Mouse (Mus musculus) limb, embryonic 10.5 days (tissue): ENCODE measurements around the gene Psmb9. TPM values are rescaled to one million over a fixed set of nuclear protein-coding genes. Genes with fewer than 3 reads are reported as not detected.
"Not testable (repeated sequence)": the region's sequence is repeated elsewhere in the genome, so short reads cannot be mapped to it uniquely, and the experiment has no call there.

Source experiments
- DNase-seq: peaks from one replicate; pipeline ENCODE4 v3.0.0-alpha.2; 2017; ENCODE audit warnings: low spot score
- H3K27ac ChIP-seq: fragments of 300-500 bp; sonication (generic); 2 replicates; pipeline ENCODE4 v1.5.1; 2016; ENCODE audit warnings: mild to moderate bottlenecking
- H3K27me3 ChIP-seq: fragments of 300-500 bp; sonication (generic); 2 replicates; pipeline ENCODE4 v1.6.1; 2016; ENCODE audit warnings: low read depth, mild to moderate bottlenecking; ENCODE audit not compliant: poor library complexity, severe bottlenecking
- H3K36me3 ChIP-seq: fragments of 300-500 bp; sonication (generic); 2 replicates; pipeline ENCODE4 v1.6.1; 2016; ENCODE audit warnings: mild to moderate bottlenecking, moderate library complexity
- H3K4me1 ChIP-seq: fragments of 300-500 bp; sonication (generic); 2 replicates; pipeline ENCODE4 v1.6.1; 2016
- H3K4me3 ChIP-seq: fragments of 300-500 bp; sonication (generic); 2 replicates; pipeline ENCODE4 v1.5.1; 2016; ENCODE audit warnings: mild to moderate bottlenecking, moderate library complexity
- H3K9me3 ChIP-seq: fragments of 300-500 bp; sonication (generic); replicated peaks from 2 replicates; pipeline ENCODE4 v1.6.1; 2016; ENCODE audit warnings: mild to moderate bottlenecking
- WGBS: fragments of 180-500 bp; shearing (Covaris S2); methylation state at CpG from one replicate; pipeline ENCODE4 v1.1.7; 2016; 5-methylcytosine and 5-hydroxymethylcytosine counted together
- polyA plus RNA-seq: library from polyadenylated mRNA; unstranded; fragments of >200 nt; fragmentation: Nextera tagmentation; extraction: Ambion mirVana; gene quantifications from 2 replicates; pipeline ENCODE4 v1.2.1, GENCODE M21; 2016

Psmb9 gene
- polyA plus RNA-seq, 1 experiment from 2014 or later = 1.1 TPM

DNA sequence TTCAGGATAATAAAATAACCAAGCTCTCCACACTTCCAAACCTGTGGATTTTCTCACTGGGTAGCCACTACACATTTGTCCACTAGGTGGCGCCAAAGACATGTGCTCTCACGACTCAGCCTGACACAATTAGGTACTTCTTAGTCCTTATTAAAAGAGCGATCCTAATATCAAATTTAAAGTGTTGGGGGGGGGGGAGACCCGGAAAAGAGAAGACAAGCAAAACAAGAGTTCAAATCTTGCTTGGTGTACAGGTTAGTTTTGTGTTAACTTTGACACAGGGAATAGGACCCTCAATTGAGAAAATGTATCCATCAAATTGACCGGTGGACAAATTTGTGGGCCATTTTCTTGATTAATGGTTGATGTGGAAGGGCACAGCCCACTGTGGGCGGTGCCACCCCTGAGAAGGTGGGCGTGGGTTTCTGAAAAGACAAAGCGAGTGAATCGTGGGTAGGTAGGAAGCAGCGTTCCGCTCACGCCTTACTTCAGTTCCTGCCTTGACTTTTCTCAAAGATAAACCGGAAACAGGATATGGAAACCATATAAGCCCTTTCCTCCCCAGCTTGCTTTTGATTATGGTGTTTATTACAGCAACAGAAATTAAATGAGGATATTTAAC is 16.6 kb downstream of the Psmb9 start:
- WGBS = 44% methylated on average over 13 of the region's 13 CpGs
- peak; percentile 84 for DNase-seq

DNA sequence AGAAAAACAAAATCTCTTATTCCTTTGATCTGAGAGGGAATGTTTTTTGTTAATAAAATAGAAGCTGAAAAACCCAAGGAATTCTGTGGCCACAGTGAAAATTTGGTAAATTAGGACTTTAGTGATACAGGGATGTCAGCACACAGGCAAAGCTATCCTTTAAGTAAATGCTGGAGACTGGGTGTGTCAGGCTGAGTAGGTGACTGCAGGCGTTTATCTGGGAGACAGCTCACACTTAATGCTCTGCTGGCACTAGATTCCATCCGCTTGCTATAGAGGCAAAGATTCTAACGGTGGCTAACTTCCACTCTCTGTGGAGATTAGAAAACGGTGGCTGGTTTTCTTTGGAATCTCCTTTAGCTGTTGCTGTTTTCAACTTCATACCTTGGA is 17.1 kb downstream of the Psmb9 start:
- H3K4me3 ChIP-seq = no peak overlapping the region
- H3K9me3 ChIP-seq = no peaks in the 10 kb centered on the region
- no peaks in the 10 kb centered on the region for H3K4me1 ChIP-seq
- H3K27ac ChIP-seq = no peak overlapping the region
- no peak for DNase-seq
- WGBS = 33% methylated on average over 4 of the region's 4 CpGs
- no peaks in the 10 kb centered on the region for H3K36me3 ChIP-seq
- no peaks in the 10 kb centered on the region; the same call in 1 of the 2 replicates for H3K27me3 ChIP-seq

More for the DNA sequence above, 16.6 kb downstream of the Psmb9 start:
- Histone ChIP-seq H3K27me3 (no peaks in the 10 kb centered on the region; the same call in 1 of the 2 replicates), H3K36me3 (no peaks in the 10 kb centered on the region), H3K4me3 (no peak overlapping the region), H3K4me1 (no peaks in the 10 kb centered on the region), H3K27ac (no peak overlapping the region), H3K9me3 (no peaks in the 10 kb centered on the region)

DNA sequence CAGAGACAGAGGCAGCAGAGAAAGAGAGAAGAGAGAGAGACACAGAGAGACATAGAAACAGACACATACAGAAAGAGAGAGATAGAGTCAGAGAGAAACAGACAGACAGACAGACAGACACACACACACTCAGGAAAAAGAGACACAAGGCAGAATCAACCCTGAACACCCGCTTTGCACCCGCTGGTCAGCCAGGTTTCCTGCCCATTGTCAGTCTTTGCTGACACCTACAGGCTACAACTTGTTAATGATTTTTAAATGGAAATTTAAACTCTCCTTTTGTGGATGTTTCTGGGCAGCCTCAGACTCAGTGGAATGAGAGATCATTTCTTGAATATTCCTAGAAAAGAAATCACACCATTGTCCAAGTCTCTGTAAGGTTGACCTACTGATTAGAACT is 18.3 kb downstream of the Psmb9 start:
- H3K36me3 ChIP-seq = no peaks in the 10 kb centered on the region
- no peaks in the 10 kb centered on the region; the same call in 1 of the 2 replicates for H3K27me3 ChIP-seq
- 4% methylated on average over 2 of the region's 2 CpGs for WGBS
- no peak overlapping the region for H3K4me3 ChIP-seq
- H3K27ac ChIP-seq = no peak overlapping the region
- no peaks in the 10 kb centered on the region for H3K9me3 ChIP-seq
- no peaks in the 10 kb centered on the region for H3K4me1 ChIP-seq
- DNase-seq = no peak

DNA sequence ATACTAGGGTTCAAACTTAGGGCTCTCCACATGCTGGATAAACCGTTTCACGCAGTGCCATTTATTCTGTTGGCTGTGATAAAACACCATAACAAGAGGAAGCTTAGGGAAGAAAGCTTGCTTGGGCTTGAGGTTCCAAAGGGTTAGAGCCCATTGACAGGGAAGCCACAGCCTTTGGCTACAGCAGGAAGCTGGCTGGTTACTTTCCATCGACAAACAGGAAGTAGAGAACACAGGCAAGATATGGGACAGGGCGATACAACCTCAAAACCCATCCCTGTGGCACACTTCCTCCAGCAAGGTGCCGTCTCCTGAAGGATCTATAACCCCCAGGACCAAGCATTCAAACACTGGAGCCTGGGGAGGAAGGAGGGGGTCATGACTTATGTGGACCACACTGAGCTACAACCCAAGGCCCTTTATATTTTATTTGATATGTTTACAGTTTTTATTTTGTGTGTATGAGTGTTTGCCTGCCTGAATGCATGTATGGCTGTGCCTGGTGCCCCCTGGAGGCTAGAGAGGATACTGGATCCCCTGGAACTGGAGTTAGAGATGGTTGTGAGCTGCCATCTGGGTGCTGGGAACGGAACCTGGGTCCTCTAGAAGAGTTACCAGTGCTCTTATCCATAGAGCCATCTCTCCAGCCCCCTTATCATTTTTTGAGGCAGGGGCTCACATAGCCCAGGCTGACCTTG is 22.4 kb downstream of the Psmb9 start:
- no peaks in the 10 kb centered on the region for H3K9me3 ChIP-seq
- no peak overlapping the region for H3K4me3 ChIP-seq
- no peaks in the 10 kb centered on the region for H3K27me3 ChIP-seq
- H3K27ac ChIP-seq = no peak overlapping the region
- H3K36me3 ChIP-seq = no peaks in the 10 kb centered on the region
- no peaks in the 10 kb centered on the region for H3K4me1 ChIP-seq
- 78% methylated on average over 6 of the region's 6 CpGs for WGBS
- no peak for DNase-seq

DNA sequence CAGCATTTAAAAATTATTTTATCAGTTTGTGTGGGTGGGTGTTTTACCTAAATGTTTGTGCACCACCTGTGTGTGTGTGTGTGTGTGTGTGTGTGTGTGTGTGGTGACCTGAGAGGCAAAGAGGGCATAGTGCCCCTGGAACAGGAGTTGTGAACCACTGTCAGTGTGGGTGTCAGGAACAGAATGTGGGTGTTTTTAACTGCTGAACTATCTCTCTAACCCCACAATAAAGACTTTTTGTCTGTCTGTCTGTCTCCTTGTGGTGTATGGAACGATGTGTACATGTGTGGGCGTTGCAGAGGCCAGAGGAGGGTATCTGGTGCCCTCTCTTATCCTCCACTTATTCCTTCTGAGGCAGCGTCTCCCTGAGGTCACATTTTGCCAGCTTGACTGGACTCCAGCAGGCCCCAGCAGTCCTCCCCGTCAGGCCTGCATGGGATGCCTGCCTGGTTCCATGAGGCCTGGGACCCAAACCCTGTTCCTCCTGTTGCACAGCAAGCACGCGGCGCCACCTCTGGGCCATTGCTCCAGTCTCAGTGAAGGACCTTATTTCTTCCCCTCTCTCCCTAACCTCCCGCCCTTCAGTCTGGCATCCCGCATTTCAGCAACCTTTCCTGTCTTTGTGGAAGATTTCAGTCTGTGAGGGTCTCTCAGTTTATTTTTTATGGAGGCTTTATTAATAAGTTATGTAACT is 23.2 kb downstream of the Psmb9 start:
- Histone ChIP-seq H3K4me1 (no peaks in the 10 kb centered on the region), H3K27me3 (no peaks in the 10 kb centered on the region), H3K4me3 (no peak overlapping the region), H3K9me3 (no peaks in the 10 kb centered on the region), H3K36me3 (no peaks in the 10 kb centered on the region), H3K27ac (no peak overlapping the region)
- DNase-seq = no peak
- 45% methylated on average over 9 of the region's 9 CpGs for WGBS

DNA sequence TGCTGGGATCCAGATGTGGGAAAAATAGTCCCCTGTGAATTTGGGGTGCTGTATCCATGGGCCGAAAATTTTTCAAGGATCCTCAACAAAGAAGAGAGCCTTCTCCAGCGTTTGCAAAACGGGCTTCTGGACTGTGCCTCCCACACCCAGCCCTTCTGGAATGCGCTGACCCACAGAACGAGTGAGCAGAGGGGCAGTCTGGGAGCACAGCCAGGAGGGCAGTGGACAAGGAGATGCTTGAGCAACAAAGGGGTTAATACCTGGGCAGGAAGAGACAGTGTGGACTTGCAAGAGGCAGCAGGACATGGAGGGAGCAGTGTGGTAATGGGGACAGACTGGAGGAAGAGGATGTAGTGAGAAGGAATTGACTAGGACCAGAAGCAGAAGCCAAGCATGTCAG is 32.0 kb downstream of the Psmb9 start:
- H3K4me3 ChIP-seq = no peak overlapping the region
- H3K27ac ChIP-seq = no peak overlapping the region
- peaks cover 7% of the 10 kb centered on the region; the same call in 1 of the 2 replicates for H3K27me3 ChIP-seq
- WGBS = 61% methylated on average over 5 of the region's 5 CpGs
- H3K9me3 ChIP-seq = no peaks in the 10 kb centered on the region
- H3K36me3 ChIP-seq = no peaks in the 10 kb centered on the region
- H3K4me1 ChIP-seq = no peaks in the 10 kb centered on the region
- DNase-seq = no peak

DNA sequence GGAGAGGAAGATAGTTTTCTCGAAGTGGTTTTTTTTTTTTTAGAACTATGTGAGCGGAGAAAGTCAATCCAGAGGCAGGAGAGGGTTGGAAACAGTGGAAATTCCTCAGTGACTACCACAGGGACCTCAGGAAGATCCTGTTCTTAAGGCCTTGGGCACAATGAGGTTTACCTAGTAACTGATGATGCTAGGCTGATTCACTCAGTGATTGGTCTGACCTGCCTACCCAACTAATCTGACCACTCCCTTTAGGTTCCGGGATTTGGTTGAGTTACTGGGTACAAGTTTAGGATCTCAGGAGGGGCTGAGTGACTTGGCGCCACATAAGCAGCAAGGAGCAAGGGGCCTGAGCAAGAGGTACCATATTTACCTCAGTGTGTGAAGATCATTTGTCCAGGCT is 34.6 kb downstream of the Psmb9 start, which contains the start of gene H2-DMb1:
Gene H2-DMb1 (plus strand): TSS at position 150 of the 400 bp plus-strand sequence.
- no peak for DNase-seq
- Histone ChIP-seq H3K36me3 (no peaks in the 10 kb centered on the region), H3K4me3 (no peak within 1 kb of the TSS), H3K27me3 (peaks cover 7% of the 10 kb centered on the region; the same call in 1 of the 2 replicates), H3K9me3 (no peaks in the 10 kb centered on the region), H3K27ac (no peak within 1 kb of the TSS), H3K4me1 (no peaks in the 10 kb centered on the region)
- WGBS = 61% methylated on average over 4 of the region's 4 CpGs

DNA sequence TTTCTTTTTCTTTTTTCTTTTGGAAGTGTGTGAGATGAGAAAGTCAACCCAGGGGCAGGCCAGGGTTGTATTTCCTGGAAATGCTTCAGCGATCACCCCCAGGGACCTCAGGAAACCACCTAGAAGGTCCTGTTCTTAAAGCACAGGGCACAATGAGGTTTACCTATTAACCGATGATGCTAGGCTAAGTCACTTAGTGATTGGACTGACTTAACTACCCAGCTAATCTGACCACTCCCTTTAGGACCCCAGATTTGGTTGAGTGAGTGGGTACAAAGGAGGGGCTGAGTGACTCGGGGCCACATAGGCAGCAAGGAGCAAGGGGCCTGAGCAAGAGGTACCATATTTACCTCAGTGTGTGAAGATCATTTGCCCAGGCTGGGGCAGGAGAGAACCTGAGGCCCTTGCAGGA is 42.6 kb downstream of the Psmb9 start:
- Histone ChIP-seq H3K36me3 (no peaks in the 10 kb centered on the region), H3K27me3 (peaks cover 16% of the 10 kb centered on the region), H3K4me1 (peaks cover 15% of the 10 kb centered on the region), H3K4me3 (no peak overlapping the region), H3K27ac (no peak overlapping the region), H3K9me3 (no peaks in the 10 kb centered on the region)
- DNase-seq = no peak
- WGBS = 75% methylated on average over 3 of the region's 3 CpGs

DNA sequence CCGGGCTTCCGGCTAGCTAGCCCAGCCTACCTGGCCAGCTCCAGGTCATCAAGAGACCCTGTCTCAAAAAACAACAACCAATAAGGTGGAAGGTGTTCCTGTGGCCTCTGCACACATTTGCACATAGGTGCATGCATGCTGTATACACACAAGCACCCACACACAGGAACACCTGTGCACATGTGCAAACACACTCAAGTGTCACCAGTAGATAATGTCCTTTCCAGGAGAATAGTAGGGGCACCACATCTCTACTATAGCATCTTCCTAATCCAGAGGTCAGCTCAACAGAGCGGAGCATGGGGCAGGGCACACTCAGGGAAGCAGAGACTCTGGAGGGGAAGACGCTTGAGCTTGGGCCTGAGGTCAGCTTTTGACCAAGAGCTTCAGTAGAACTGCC is 43.3 kb downstream of the Psmb9 start:
- Histone ChIP-seq H3K4me1 (peaks cover 23% of the 10 kb centered on the region), H3K27me3 (peaks cover 24% of the 10 kb centered on the region)
- 94% methylated on average over 4 of the region's 4 CpGs for WGBS
- not testable (repeated sequence) for DNase-seq, H3K27ac ChIP-seq, H3K9me3 ChIP-seq, H3K36me3 ChIP-seq, H3K4me3 ChIP-seq

DNA sequence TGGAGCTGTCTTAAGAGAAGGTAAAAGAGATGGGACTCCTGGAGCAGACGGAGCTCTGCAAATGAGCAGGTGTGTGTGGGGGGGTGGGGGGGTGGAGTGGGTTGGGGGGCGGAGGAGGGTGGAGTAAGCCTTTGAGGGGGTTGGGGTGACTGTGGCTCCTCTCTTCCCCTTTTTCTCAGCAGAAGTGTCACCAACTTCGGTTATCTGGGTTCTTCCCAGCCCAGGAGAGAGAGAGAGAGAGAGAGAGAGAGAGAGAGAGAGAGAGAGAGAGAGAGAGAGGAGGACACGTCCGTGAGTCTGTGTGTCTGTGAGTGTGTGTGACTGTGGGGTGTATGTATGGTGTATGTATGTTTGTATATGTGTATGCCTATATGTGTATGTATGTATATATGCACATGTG is 44.1 kb downstream of the Psmb9 start:
- no peaks in the 10 kb centered on the region for H3K9me3 ChIP-seq
- peaks cover 25% of the 10 kb centered on the region for H3K4me1 ChIP-seq
- H3K27me3 ChIP-seq = peaks cover 31% of the 10 kb centered on the region
- DNase-seq = no peak
- H3K4me3 ChIP-seq = no peak overlapping the region
- no peaks in the 10 kb centered on the region for H3K36me3 ChIP-seq
- WGBS = 74% methylated on average over 5 of the region's 5 CpGs
- no peak overlapping the region for H3K27ac ChIP-seq

DNA sequence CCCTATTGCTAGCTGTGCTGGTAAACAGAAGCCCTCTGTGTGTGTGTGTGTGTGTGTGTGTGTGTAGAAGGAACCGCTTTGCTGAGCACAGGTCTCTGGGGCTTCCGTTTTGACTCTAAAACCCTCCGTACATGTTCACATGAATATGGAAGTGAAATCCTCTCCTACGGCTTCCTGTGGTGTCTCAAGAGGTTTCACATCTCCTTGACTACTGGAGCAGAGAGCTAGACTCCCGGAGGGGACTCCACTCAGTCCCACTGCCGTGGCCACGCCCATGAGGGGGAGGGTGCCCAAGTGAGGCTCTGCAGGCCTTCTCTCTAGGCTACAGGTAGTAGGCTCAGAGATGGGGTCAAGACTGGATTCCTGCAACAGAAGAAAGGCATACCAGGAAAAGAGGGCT is 44.5 kb downstream of the Psmb9 start, which contains the start of gene H2-DMb2:
Gene H2-DMb2 (plus strand): TSS at position 275 of the 400 bp plus-strand sequence.
- H3K36me3 ChIP-seq = no peaks in the 10 kb centered on the region
- no peaks in the 10 kb centered on the region for H3K9me3 ChIP-seq
- H3K4me3 ChIP-seq = no peak within 1 kb of the TSS
- H3K4me1 ChIP-seq = peaks cover 25% of the 10 kb centered on the region
- no peak within 1 kb of the TSS for H3K27ac ChIP-seq
- peaks cover 36% of the 10 kb centered on the region for H3K27me3 ChIP-seq
- 48% methylated on average over 7 of the region's 7 CpGs for WGBS
- no peak for DNase-seq

DNA sequence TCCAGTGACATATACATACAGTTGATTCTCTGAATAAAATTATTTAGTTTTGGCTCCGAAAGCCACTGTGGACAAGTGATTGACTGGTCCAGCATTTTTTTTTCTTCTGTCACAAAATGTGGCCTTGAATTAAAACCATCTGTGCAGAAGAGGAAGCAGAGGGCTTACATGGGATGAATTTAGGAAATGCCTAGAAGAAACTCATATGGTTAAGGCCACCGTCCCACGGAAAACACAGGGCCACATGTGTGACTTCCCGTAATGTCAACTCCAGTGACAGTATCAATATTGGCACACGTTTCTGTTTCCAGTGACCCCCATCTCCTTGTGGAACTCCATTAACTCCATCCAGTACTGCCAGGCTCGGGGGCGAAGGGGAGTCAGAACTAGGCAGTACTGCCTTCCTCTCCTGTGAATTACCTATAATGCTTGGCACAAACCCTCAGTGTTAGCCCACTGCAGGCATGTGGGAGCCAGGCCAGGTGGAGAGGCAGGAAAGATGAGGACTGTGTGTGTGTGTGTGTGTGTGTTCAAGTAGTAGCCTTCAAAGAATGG is 45.0 kb downstream of the Psmb9 start:
- 71% methylated on average over 7 of the region's 7 CpGs for WGBS
- no peaks in the 10 kb centered on the region for H3K9me3 ChIP-seq
- no peak overlapping the region for H3K4me3 ChIP-seq
- H3K36me3 ChIP-seq = no peaks in the 10 kb centered on the region
- DNase-seq = no peak
- peaks cover 27% of the 10 kb centered on the region for H3K4me1 ChIP-seq
- H3K27me3 ChIP-seq = peaks cover 41% of the 10 kb centered on the region
- H3K27ac ChIP-seq = no peak overlapping the region

DNA sequence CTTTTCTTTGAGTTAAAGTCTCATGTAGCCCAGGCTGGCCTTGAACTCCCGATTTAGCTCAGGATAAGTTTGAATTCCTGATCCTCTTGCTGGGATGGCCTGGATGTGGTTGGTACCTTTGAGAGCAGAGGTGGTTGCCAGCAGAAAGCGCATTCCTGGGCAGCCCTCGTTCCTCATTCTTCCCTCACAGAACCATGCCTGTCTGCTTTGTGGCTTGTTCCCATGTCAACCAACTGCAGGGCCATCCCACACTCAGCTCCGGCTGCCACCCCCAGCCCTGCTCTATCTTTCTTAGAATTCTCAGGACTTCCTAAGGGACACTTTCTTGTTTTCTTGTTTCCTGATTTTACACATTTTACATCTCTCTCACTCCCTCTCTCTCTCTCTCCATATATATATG is 46.1 kb downstream of the Psmb9 start:
- H3K27me3 ChIP-seq = peaks cover 52% of the 10 kb centered on the region
- WGBS = 68% methylated on average over 4 of the region's 4 CpGs
- DNase-seq = no peak
- no peaks in the 10 kb centered on the region for H3K36me3 ChIP-seq
- H3K27ac ChIP-seq = no peak overlapping the region
- H3K4me1 ChIP-seq = peaks cover 27% of the 10 kb centered on the region
- H3K4me3 ChIP-seq = no peak overlapping the region
- no peaks in the 10 kb centered on the region for H3K9me3 ChIP-seq
